In the genomic region with DNA sequence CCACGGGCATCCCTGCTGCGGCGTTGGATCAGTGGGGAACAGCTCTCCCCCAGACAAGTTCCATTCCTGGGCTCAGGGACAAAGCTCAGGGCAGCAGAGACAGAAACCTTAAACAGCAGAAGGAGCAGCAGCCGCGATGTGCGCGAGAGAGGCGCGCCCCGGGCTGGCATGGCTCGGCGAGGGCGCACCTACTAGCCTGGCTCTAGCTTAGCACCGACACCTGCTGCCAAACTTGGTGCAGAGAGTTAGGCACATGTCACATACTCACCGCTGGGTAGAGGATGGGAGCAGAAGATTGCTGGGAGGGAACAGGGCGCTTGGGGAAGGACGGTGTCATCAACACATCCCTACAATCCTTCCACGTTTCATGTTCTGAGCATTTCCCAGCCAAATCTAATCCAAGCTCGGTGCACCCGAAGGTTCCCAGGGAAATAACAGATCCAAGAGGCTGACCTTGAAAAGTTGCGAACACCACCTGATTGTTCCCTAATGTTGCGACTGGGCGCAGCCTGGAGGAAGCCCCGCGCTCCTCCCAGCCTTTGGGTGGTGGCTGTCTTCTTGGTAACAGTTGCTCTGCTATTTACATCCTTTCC, we compare ENCODE assay signal across 9 mouse cellular contexts. TPM values are rescaled to one million over a fixed set of nuclear protein-coding genes. Genes with fewer than 3 reads are reported as not detected.
DNase-seq lines count a peak whose midpoint lies in the region; ATAC-seq and TF ChIP-seq lines count a peak whose summit lies in the region.
"Had no signal": no experiment of that assay in that cellular context is flagged by ENCODE, and none has a peak within 500 bp of the region (broad histone marks: within the 10 kb centered on the region; RNA-seq: fewer than 3 reads in every experiment).

No protein-coding gene starts in this region.

- WGBS in embryonic facial prominence, embryonic 14.5 days, result 3% methylated on average over 15 of the region's 25 CpGs
- 2% methylated on average over 25 of the region's 25 CpGs for WGBS in hindbrain, embryonic 15.5 days
- under 1% methylated on average over 25 of the region's 25 CpGs for WGBS in stomach, embryonic 16.5 days

- intact Hi-C loops in gastrocnemius, adult 2 months (cut with DNase I), result no loop called here

- H3K9ac ChIP-seq in ES-Bruce4 (ENCODE audit: low read depth, poor library complexity, severe bottlenecking), result no peak overlapping the region
- peak overlapping the region; percentile 49 for H3K9ac ChIP-seq in embryonic facial prominence, embryonic 14.5 days (ENCODE audit: low read depth, low read length)
- H3K9ac ChIP-seq in hindbrain, embryonic 15.5 days, result peak overlapping the region; percentile 55
- peak overlapping the region; percentile 55 for H3K9ac ChIP-seq in stomach, embryonic 16.5 days (ENCODE audit: low read length)

- no peak for DNase-seq in gastrocnemius, adult 2 months
- no peak for DNase-seq in gastrocnemius, postnatal 25 days
- DNase-seq in embryonic facial prominence, embryonic 14.5 days (ENCODE audit: low spot score), result peak; percentile 13

- H3K27me3 ChIP-seq in ES-Bruce4 (ENCODE audit: control insufficient read depth, insufficient read depth, low read length, poor library complexity, severe bottlenecking), result peaks cover 7% of the 10 kb centered on the region; the same call in 1 of the 2 replicates
- peaks cover 15% of the 10 kb centered on the region for H3K27me3 ChIP-seq in embryonic facial prominence, embryonic 14.5 days (replicated peaks; ENCODE audit: control insufficient read depth, insufficient read depth, low read length)
- peaks cover 10% of the 10 kb centered on the region; the same call in 1 of the 2 replicates for H3K27me3 ChIP-seq in hindbrain, embryonic 15.5 days
- peaks cover 5% of the 10 kb centered on the region; the same call in 1 of the 2 replicates for H3K27me3 ChIP-seq in stomach, embryonic 16.5 days (ENCODE audit: control insufficient read depth, insufficient read depth, low read length)
- H3K27me3 ChIP-seq: CH12.LX had no signal

- H3K9me3 ChIP-seq in ES-Bruce4 (replicated peaks; ENCODE audit: control insufficient read depth, insufficient read depth, low read length, poor library complexity, severe bottlenecking), result no peaks in the 10 kb centered on the region
- no peaks in the 10 kb centered on the region for H3K9me3 ChIP-seq in embryonic facial prominence, embryonic 14.5 days (ENCODE audit: control insufficient read depth, low read length)
- H3K9me3 ChIP-seq in hindbrain, embryonic 15.5 days, result no peaks in the 10 kb centered on the region
- H3K9me3 ChIP-seq in stomach, embryonic 16.5 days (replicated peaks; ENCODE audit: control insufficient read depth, low read length), result no peaks in the 10 kb centered on the region

- H3K27ac ChIP-seq in gastrocnemius, adult 2 months, result no peak overlapping the region
- H3K27ac ChIP-seq in ES-Bruce4 (ENCODE audit: insufficient read depth, low read length), result no peak overlapping the region
- no peak overlapping the region for H3K27ac ChIP-seq in embryonic facial prominence, embryonic 14.5 days (replicated peaks; ENCODE audit: low read depth, low read length)
- H3K27ac ChIP-seq in hindbrain, embryonic 15.5 days (replicated peaks), result no peak overlapping the region
- no peak overlapping the region; the same call in 1 of the 2 replicates for H3K27ac ChIP-seq in stomach, embryonic 16.5 days (ENCODE audit: low read length)

- peak overlapping the region; percentile 95 for H3K4me2 ChIP-seq in embryonic facial prominence, embryonic 14.5 days (ENCODE audit: low read depth, low read length)
- H3K4me2 ChIP-seq in hindbrain, embryonic 15.5 days, result peak overlapping the region; percentile 71
- H3K4me2 ChIP-seq in stomach, embryonic 16.5 days (ENCODE audit: low read depth, low read length), result peak overlapping the region; percentile 93

- ATAC-seq in embryonic facial prominence, embryonic 14.5 days (ENCODE audit: low read depth), result peak; percentile 23; the same call in 1 of the 2 replicates
- ATAC-seq in hindbrain, embryonic 15.5 days (ENCODE audit: low FRiP score, low read depth), result peak; percentile 13
- 0 out of 2 replicates have a peak, but pooled peaks have one; percentile 6 for ATAC-seq in megakaryocyte progenitor cell, adult 5-6 weeks (replicated peaks; ENCODE audit: poor library complexity)
- ATAC-seq in stomach, embryonic 16.5 days (ENCODE audit: insufficient read depth, low FRiP score), result peak; percentile 27
- no peak for ATAC-seq in erythroid progenitor cell, adult 5-6 weeks (replicated peaks; ENCODE audit: low FRiP score, poor library complexity, severe bottlenecking)

- no peak for TF ChIP-seq CTCF in gastrocnemius, adult 2 months (IDR thresholded peaks at IDR 0.05)
- TF ChIP-seq CTCF in ES-Bruce4 (IDR thresholded peaks at IDR 0.05; ENCODE audit: low read depth, low read length), result no peak

- no peak for TF ChIP-seq EP300 in ES-Bruce4 (IDR thresholded peaks at IDR 0.05; ENCODE audit: insufficient read depth, low read depth, low read length)

- H3K36me3 ChIP-seq in ES-Bruce4 (ENCODE audit: control insufficient read depth, insufficient read depth, low read length, poor library complexity, severe bottlenecking), result no peaks in the 10 kb centered on the region
- H3K36me3 ChIP-seq in embryonic facial prominence, embryonic 14.5 days (ENCODE audit: control insufficient read depth, insufficient read depth, low read length), result no peaks in the 10 kb centered on the region
- no peaks in the 10 kb centered on the region for H3K36me3 ChIP-seq in hindbrain, embryonic 15.5 days
- no peaks in the 10 kb centered on the region for H3K36me3 ChIP-seq in stomach, embryonic 16.5 days (ENCODE audit: control insufficient read depth, insufficient read depth, low read length)

- no peak for TF ChIP-seq POLR2A in ES-Bruce4 (IDR thresholded peaks at IDR 0.05; ENCODE audit: insufficient read depth, low read length)

- H3K4me1 ChIP-seq in ES-Bruce4 (ENCODE audit: control insufficient read depth, insufficient read depth, low read length), result no peaks in the 10 kb centered on the region
- H3K4me1 ChIP-seq in embryonic facial prominence, embryonic 14.5 days (ENCODE audit: control insufficient read depth, insufficient read depth, low read length), result peaks cover 13% of the 10 kb centered on the region; the same call in 1 of the 2 replicates
- H3K4me1 ChIP-seq in hindbrain, embryonic 15.5 days (replicated peaks), result peaks cover 14% of the 10 kb centered on the region
- peaks cover 9% of the 10 kb centered on the region; the same call in 1 of the 2 replicates for H3K4me1 ChIP-seq in stomach, embryonic 16.5 days (ENCODE audit: control insufficient read depth, insufficient read depth, low read length)

- peak overlapping the region; percentile 67 for H3K4me3 ChIP-seq in gastrocnemius, adult 2 months
- H3K4me3 ChIP-seq in ES-Bruce4 (ENCODE audit: low read depth, low read length), result peak overlapping the region; percentile 45
- peak overlapping the region; percentile 54 for H3K4me3 ChIP-seq in embryonic facial prominence, embryonic 14.5 days (ENCODE audit: low read depth, low read length)
- peak overlapping the region; percentile 52 for H3K4me3 ChIP-seq in hindbrain, embryonic 15.5 days
- H3K4me3 ChIP-seq in stomach, embryonic 16.5 days (replicated peaks; ENCODE audit: low read length), result peak overlapping the region; percentile 48

RNA-seq across cellular contexts. Expression of gene Gpr37, which starts 1.5 kb away (rescaled TPM):
- total RNA-seq in gastrocnemius, adult 2 months (2021), result not detected
- not detected for total RNA-seq in gastrocnemius, postnatal 25 days (2021)
- 0.16 TPM in 1 of 2 replicates, not detected in the other for polyA plus RNA-seq in ES-Bruce4 (2011; ENCODE audit: insufficient read depth, insufficient read length, low read depth, missing spikeins)
- 3.7 and 4.0 TPM in 2 replicates for polyA plus RNA-seq in embryonic facial prominence, embryonic 14.5 days (2014; fragmentation: Nextera tagmentation; extraction: Ambion mirVana)
- 5.1 and 5.8 TPM in 2 replicates for polyA plus RNA-seq in hindbrain, embryonic 15.5 days (2015; fragmentation: Nextera tagmentation; extraction: Ambion mirVana)
- not detected in 2 replicates for total RNA-seq in megakaryocyte progenitor cell, adult 5-6 weeks (2015)
- not detected in 2 replicates for total RNA-seq in megakaryocyte progenitor cell, adult 5-6 weeks (2017)
- polyA plus RNA-seq in stomach, embryonic 16.5 days (2015; fragmentation: Nextera tagmentation; extraction: Ambion mirVana), result 2.9 and 3.7 TPM in 2 replicates
- total RNA-seq in erythroid progenitor cell, adult 5-6 weeks (2015; ENCODE audit: low replicate concordance), result not detected in 2 replicates
- total RNA-seq in erythroid progenitor cell, adult 5-6 weeks (2017; ENCODE audit: low replicate concordance), result 0.26 TPM in 1 of 2 replicates, not detected in the other
- total RNA-seq: CH12.LX had no signal
